Mouse (Mus musculus) urinary bladder, postnatal 4 days (tissue): ENCODE data around the gene Prdx5.
A peak's percentile ranks its signal among the peaks of the same experiment; 100 is the strongest.

Experiments used
- DNase-seq, 2 experiments: peaks; one replicate each; pipeline ENCODE4 v3.0.0; 2021 to 2022; ENCODE audit warnings: low spot score in 2 of 2

Gene Prdx5

GRCm38 (mm10) chr19:6909507-6910289 lies at the start of gene Prdx5, which contains the start of gene Trmt112:
Gene Prdx5, minus strand, starts transcription at chr19:6910106.
Gene Trmt112, plus strand, starts transcription at chr19:6909698.
- DNase-seq, result peak; percentile 87 to 90

- DNase-seq, result no peak
These were observed 46.6 kb upstream of the Prdx5 start for GRCm38 (mm10) chr19:6956461-6956860.

GRCm38 (mm10) chr19:6955424-6955823 lies 45.5 kb upstream of the Prdx5 start:
- no peak for DNase-seq

- DNase-seq, result peak in 1 of 2 experiments; percentile 51
These were observed 44.1 kb upstream of the Prdx5 start for GRCm38 (mm10) chr19:6954046-6954445.

GRCm38 (mm10) chr19:6952712-6953037 lies 42.8 kb upstream of the Prdx5 start:
- peak in 1 of 2 experiments; percentile 65 for DNase-seq

GRCm38 (mm10) chr19:6951994-6952711 lies 42.2 kb upstream of the Prdx5 start:
- peak; percentile 80 to 81 for DNase-seq

- peak; percentile 91 to 92 for DNase-seq
These were observed 41.6 kb upstream of the Prdx5 start for GRCm38 (mm10) chr19:6951381-6951968.

GRCm38 (mm10) chr19:6950613-6951153 lies 40.8 kb upstream of the Prdx5 start:
- no peak for DNase-seq

- DNase-seq, result no peak
These were observed 40.0 kb upstream of the Prdx5 start for GRCm38 (mm10) chr19:6949951-6950350.

- no peak for DNase-seq
These were observed 39.6 kb upstream of the Prdx5 start for GRCm38 (mm10) chr19:6949532-6949931.

GRCm38 (mm10) chr19:6948186-6948585 lies 38.3 kb upstream of the Prdx5 start:
- no peak for DNase-seq

GRCm38 (mm10) chr19:6947742-6948141 lies 37.8 kb upstream of the Prdx5 start:
- DNase-seq, result no peak

- DNase-seq, result no peak
These were observed 33.8 kb upstream of the Prdx5 start for GRCm38 (mm10) chr19:6943709-6944108.

GRCm38 (mm10) chr19:6942764-6943163 lies 32.9 kb upstream of the Prdx5 start:
- peak in 1 of 2 experiments; percentile 55 for DNase-seq

- DNase-seq, result peak; percentile 94 to 95
These were observed 32.4 kb upstream of the Prdx5 start, which contains the start of gene Gpr137 for GRCm38 (mm10) chr19:6942249-6942691. Gene Gpr137, minus strand, starts transcription at chr19:6942480.

GRCm38 (mm10) chr19:6941372-6942248 lies 31.7 kb upstream of the Prdx5 start, which contains the start of gene Bad:
Gene Bad, plus strand, starts transcription at chr19:6941861.
- DNase-seq, result peak; percentile 92 to 96

GRCm38 (mm10) chr19:6940396-6941351 lies 30.8 kb upstream of the Prdx5 start:
- peak in 1 of 2 experiments; percentile 58 for DNase-seq

GRCm38 (mm10) chr19:6939106-6940002 lies 29.4 kb upstream of the Prdx5 start:
- no peak for DNase-seq
